Mouse (Mus musculus): ENCODE results near the gene Akr1a1. TPM values are rescaled to one million over a fixed set of nuclear protein-coding genes. Genes with fewer than 3 reads are reported as not detected.

The Akr1a1 gene
- 665 and 713 TPM in 2 replicates for polyA plus RNA-seq (2012; rRNA removed)

GRCm38 (mm10) chr4:116650924-116651796, at the start of gene Akr1a1:
Akr1a1 (minus strand) TSS chr4:116651680.

DNA sequence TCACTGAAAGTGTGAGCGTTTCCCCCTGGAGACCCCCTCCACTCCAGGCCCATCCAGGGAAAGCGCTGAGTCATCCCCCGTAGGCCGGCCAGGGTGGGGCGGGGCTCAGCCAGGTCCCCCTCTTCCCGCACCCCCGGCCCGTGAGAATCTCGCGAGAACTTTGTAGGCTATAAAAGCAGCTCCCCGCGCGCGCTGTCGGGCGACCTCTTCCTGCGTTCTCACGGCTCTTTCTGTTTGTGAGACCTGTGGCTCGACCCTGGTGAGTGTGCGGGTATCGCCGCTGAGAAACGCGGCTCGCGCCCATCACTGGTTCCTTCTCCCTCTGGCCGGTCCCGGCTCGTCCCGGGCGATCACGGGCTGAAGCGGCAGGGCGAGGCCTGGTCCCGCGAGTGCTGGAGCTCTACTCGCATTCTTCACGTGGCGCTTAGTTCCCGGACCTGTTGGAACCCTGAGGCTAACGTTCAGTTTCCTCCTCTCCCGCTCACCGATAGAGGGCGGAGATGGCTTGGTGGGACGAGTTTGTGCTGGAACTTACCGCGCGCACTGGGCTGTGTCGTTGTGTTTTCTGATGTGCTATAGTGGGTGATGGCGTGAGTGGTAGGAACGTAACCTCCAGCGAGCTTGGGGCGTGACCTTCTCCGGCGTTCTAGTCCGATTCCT, 34.1 kb upstream of the Akr1a1 start, which contains the start of gene Prdx1:
Gene Prdx1, plus strand, starts transcription at position 143 of the 660 bp plus-strand sequence.

GRCm38 (mm10) chr4:116627722-116628662, 23.5 kb downstream of the Akr1a1 start, which contains the start of gene Nasp:
Nasp (minus strand) TSS chr4:116627941.

DNA sequence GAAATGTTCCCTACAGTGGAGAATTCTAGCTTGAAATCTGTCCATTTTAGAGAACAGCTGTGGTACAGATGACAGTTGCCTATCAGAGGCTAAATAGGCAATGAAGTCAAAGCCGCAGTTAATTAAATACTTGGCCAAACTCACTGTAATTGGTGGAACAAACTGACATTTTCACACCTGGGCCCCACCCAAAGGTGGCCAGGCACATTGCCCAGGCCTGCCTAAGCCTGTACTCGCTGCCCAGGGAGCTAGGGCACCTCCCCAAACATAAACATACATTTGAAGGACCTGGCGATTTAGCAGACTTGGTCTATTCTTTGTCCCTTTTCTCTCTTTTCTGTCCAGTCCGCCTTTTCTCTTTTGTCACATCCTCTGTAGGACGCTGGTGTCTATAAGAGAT, 55.1 kb downstream of the Akr1a1 start, which contains the start of gene Ccdc17:
Gene Ccdc17, plus strand, starts transcription at position 276 of the 400 bp plus-strand sequence.

Other genes with a start within 250 kb of the Akr1a1 start
- gene Mast2, start 187.5 kb downstream of the Akr1a1 start, polyA plus RNA-seq (2012; rRNA removed), result 134 and 146 TPM in 2 replicates
- 7.5 and 7.7 TPM in 2 replicates for gene Ipp, start 144.1 kb downstream of the Akr1a1 start, polyA plus RNA-seq (2012; rRNA removed)
- 9.9 and 10.9 TPM in 2 replicates for gene Tmem69, start 95.7 kb downstream of the Akr1a1 start, polyA plus RNA-seq (2012; rRNA removed)
- gene Gpbp1l1, start 94.0 kb downstream of the Akr1a1 start, polyA plus RNA-seq (2012; rRNA removed), result 25.9 and 29.3 TPM in 2 replicates
- 3.5 and 3.7 TPM in 2 replicates for gene Ccdc17, start 55.0 kb downstream of the Akr1a1 start, polyA plus RNA-seq (2012; rRNA removed)
- 105 and 116 TPM in 2 replicates for gene Nasp, start 23.7 kb downstream of the Akr1a1 start, polyA plus RNA-seq (2012; rRNA removed)
- gene Prdx1, start 33.9 kb upstream of the Akr1a1 start, polyA plus RNA-seq (2012; rRNA removed), result 188 and 214 TPM in 2 replicates
- 18.5 and 18.6 TPM in 2 replicates for gene Mmachc, start 56.7 kb upstream of the Akr1a1 start, polyA plus RNA-seq (2012; rRNA removed)
- gene Ccdc163, start 56.8 kb upstream of the Akr1a1 start, polyA plus RNA-seq (2012; rRNA removed), result 17.7 and 21.4 TPM in 2 replicates
- 1.8 and 2.2 TPM in 2 replicates for gene Tesk2, start 69.3 kb upstream of the Akr1a1 start, polyA plus RNA-seq (2012; rRNA removed)
- 35.6 and 39.3 TPM in 2 replicates for gene Toe1, start 156.0 kb upstream of the Akr1a1 start, polyA plus RNA-seq (2012; rRNA removed)
- gene Mutyh, start 156.0 kb upstream of the Akr1a1 start, polyA plus RNA-seq (2012; rRNA removed), result 12.8 and 13.0 TPM in 2 replicates
- gene Hpdl, start 170.0 kb upstream of the Akr1a1 start, polyA plus RNA-seq (2012; rRNA removed), result 0.38 and 0.84 TPM in 2 replicates
- gene Zswim5, start 225.7 kb upstream of the Akr1a1 start, polyA plus RNA-seq (2012; rRNA removed), result 13.5 and 15.7 TPM in 2 replicates